Mouse (Mus musculus) adrenal gland, adult 8-10 months (tissue): Measurements from ENCODE around the gene Orai1. TPM values are rescaled to one million over a fixed set of nuclear protein-coding genes. Genes with fewer than 3 reads are reported as not detected.

Experiments
- DNase-seq: peaks from one replicate; pipeline ENCODE4 v3.0.0; 2022
- total RNA-seq, 4 experiments: library from RNA; stranded (reverse); gene quantifications; 2 replicates each; pipeline ENCODE4 v1.2.4; 2022

The Orai1 gene
- total RNA-seq, 4 experiments from 2014 or later = 11.5 to 13.5 (median 12.0) TPM

DNA sequence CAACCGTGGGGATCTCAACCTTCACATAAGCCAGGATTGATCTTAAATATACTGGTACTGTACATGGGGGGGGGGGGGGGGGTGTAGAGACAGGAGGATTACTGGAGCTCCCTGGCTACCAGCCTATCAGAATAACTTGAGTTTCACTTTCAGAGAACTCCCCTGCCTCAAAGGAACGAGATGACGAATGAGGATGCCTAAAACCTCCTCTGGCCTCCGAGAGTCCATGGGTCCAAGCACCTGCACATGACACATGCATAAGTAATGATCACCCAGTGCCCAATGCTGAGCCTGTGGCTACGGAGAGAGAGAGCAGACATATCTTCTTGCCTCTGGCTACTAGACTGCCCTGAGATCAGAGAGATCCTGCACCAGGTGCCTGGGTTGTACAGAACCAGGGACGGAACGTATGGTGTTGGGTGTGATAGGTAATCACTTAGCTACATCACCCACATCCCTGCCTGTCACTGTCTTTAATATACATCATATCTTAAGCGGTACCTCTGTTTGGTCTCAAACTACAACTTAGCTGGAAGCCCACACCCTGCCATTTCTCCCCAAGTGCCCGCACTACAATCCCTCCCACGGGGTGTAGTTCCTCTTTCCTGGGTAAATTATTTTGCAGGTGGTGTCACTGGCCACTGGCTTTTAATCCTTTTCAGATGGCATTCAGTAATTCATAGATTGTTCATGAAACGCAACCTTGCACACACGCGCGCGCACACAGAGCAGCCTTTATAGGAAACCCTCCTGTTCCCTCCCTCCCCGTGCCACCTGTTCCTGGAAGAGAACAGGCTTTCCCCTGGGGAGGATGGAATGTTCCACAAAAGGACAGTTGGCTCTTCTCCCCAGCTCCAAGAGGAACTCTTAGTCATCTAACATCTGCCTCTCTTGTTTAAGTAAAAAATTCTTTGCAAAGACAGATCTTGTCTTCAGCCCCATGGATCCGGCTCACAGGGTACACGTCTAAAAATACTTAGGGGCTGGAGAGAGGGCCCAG is 17.4 kb upstream of the Orai1 start:
- DNase-seq = no peak

DNA sequence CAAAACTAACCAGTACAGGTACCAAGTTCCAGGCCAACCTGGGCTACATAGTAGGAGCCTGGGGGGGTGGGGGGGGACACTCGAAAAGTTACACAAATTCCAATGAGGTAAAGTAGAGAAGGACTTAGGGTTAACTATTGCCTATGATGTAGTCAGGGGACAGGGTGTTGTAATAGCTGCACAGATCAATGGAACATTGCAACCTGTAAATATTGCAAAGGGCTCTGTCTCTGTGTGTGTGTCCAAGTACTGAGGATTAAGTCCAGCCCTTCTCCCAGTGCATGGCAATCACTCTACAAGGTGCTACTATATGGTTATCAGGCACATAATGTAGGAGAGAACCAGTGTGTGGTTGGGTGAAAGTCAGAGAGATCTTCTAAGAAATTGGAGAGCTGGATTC is 14.0 kb upstream of the Orai1 start:
- no peak for DNase-seq

DNA sequence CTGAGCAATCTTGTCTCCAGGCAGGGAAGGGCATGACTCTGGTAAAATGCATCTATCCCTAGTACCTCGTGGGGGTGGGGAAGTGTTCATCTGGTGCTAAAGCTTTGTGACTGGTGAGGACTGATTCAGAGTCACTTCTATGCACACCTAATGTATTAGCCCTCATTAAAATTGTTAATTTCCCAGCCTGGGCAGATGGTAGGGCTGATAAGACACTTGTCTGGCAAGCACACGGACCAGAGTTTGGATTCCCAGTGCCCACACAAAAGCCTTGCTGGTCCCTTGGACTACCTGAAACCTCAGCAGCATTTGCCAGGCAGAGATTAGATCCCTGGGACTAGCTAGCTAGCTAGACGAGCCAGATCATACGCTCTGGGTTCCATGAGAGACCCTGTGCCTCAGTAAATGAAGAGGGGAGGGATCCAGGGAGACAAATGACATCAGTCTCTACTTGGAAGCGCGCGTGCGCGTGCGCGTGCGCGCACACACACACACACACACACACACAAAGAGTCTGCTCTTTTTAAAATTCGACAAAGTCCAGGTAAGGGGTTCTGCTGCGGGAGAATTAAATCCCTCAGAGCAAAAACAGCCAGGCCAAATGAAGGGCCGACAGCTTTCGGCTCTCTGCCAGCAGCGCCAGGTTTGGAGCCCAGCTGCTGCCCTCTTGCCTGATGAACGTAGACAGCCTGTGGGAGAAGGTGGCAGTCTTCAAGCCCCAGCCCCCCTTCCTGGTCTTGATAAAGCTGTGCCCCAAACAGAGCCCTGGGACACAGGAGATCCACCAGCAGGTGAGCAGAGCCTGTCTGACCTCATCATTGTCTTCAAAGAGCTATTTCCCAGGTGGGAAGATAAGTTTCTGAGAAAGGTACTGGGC is 8.9 kb upstream of the Orai1 start:
- no peak for DNase-seq

DNA sequence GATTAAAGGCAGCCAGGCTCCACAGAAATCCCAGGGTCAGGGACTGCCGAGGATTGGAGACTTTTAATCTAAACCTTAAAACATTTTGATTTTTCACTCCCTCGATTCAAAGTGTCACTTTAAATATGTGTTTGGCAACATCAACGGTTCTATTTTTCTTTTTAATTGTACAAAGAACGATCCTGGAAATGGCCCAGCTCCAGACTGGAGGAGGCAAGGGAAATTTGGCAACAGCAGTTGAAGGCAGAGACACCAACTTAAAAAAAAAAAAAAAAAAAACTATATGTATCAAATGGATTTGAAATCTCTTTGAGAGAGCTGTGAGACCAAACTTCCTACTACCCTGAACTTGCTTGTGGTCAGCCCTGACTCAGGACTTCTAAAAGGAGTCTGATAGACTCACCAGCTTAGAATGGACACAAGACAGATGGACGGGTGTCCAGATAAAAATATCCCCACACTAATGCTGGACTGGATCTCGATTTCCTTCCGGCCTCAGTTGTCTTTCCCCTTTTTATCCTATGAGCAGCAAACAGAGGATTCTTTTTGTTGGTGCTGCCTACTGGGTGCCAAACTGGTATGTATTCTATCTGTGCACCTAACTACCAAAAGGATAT is 5.9 kb upstream of the Orai1 start:
- DNase-seq = no peak

DNA sequence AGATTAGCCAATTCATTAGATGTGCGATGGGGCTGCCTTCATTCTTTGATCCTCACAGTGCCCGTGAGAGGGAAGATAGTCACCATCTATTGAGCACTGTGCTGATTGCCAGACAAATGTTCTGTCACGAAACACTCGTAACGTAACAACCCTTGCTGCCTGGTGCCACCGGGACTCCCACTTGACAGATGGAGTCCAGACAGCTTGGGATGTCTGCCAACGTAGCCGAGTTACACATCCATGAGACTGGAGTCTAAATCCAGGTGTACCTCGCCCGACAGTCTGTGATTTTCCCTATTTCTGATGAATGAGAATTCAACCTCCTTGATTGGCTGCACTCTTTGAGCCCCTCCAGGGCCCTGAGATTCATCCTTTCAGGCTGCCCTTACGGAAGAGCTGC is 5.0 kb upstream of the Orai1 start:
- no peak for DNase-seq

DNA sequence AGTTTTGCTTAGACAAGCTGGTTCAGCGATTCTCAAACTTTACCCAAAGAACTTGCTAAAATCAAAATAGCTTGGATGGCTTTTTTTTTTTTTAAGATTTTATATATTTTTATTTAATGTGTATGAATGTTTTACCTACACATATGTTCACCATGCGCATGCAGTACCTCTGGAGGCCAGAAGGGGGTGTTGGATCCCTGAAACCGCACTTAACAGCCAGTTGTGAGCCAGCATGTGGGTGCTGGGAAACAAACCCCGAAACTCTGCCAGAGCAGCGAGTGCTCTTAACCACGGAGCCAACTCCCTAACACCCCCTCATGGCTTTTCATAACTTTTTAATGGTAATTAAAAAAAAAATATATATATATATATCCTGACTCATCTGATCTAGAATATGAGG is 4.1 kb upstream of the Orai1 start:
- no peak for DNase-seq

DNA sequence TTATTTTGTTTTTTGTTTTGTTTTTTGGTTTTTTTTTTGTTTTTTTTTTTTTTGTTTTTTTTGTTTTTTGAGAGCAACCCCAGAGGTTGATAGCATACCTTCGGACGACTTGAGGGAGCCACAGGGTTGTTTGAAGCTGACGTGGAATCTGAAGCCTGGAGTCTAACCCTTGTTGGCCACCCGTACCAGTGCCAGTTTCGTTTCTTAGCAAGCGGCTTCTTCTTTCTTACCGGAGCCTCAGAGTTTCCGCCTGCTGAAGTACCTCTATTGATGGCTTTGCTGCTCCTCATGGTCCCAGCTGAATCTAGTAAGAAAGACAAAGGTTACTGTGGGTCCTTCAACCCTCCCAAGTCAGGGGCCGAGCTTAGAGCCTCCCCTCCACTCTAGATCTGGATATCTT is 3.2 kb upstream of the Orai1 start:
- no peak for DNase-seq

DNA sequence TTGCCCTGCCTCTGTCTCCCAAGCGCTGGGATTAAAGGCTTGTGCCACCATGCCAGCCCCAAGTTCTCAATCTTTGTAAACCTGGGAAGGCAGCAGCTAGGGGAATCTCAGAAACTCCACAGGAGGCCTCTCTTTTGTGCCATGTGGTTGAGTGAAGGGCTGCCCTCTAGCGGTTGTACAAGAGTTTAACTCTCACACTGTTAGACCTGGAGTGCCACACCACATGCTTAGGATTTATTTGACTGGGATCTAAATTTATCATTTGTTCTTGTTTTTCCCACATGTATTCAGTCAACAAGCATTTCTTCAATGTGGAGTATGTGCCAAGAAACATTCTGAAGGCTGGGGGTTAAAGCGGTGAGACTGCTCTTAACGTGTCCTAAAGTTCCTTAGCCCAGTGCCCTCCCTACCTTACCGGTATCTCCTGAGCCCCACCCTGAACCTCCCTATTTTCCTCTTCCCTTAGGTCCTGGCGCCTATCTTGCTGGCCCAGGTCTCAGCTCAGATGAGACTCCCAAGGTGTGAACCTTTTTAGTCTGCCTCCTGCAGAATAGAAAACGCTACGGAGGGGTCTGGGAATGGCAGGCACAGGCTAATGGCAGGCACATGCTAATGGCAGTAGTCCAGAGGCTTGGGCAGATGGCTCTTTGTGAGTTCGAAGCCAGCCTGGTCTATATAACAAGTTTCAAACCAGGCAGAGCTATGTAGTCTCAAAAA is 1.1 kb upstream of the Orai1 start:
- DNase-seq = peak; percentile 50

DNA sequence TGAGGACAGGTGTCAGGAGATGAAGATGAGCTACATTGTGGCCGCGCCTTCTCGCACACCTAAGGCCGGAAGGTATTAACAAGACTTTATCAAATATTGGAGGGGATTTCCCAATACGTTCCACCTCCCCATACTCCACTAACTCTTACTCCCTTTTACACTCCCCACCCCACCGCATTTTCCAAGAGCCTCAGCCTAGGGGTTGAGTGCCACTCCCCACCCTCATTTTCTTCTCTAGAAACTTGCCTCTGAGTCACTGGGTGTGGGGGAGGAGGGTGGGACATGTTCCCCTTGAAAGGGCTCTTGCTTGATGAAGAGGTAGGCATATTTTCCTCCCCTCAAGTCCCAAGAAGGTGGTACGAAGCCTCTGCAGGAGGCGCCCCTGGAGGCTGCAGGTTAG is 1.0 kb downstream of the Orai1 start:
- DNase-seq = no peak

DNA sequence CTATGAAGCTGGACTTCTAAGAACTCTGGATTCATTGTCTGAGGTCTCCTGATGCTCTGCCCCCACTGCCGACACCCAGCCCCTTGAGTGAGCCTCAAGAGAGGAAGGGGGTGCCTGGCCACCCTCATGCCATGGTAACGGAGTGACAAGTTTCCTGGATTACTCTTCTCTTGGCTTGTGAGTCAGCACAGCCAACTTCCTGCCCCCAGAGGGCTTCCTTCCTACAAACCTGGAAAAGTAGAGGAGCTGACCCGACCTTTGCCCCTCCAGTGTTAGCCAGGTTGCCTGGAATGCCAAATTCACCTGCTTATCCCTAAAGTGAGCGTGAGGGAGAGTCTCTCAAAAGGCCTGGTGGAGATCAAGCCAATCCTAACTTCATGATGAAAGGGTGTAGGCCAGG is 2.6 kb downstream of the Orai1 start:
- no peak for DNase-seq

DNA sequence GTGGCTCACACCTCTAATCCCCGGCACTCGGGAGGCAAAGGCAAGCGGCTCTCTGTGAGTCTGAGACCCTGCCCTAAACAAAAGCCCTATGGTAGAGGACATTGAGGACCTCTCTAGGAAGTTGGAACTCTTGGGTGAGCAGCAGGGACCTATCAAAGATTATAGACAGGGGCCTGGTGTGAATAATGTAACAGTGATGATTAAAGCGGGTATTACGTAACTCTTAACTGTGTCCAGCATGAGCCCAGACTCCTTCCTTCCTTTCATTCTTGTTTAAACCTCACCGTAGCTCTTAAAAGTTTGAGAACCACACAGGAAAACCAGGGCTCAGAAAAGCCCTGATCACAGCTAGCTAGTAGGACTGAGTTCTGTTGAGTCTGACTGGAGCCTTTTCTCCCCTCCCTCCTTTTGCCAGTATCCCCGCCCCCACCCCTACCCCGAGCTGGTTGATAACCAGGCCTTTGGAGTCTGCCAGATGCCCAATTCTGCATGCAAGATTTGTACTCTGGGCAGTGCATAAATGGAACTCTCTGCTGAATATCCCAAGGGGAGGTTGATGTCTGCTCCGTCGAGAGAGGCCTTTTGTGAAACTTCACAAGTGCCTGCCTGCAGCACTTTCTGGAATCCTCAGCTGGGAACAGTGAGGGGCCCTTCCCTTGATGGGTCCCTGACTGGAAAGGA is 4.6 kb downstream of the Orai1 start:
- no peak for DNase-seq

DNA sequence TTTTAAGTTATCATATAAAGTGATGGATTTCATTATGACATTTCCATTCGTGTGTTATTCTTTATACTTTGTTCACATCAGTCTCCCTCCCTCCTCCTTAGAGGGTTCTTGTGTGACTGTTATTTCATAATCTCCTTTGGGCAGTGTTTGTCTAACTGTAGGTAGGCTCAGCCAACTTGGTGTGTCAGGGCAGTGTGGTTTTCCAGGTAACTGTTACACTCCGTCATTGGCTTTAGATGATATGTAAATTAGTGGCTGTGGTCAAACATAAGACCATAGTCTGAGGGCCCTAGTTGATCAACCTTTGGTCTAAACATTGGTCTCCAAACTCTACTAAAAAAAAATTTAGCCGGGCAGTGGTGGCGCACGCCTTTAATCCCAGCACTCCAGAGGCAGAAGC is 5.6 kb downstream of the Orai1 start:
- no peak for DNase-seq

DNA sequence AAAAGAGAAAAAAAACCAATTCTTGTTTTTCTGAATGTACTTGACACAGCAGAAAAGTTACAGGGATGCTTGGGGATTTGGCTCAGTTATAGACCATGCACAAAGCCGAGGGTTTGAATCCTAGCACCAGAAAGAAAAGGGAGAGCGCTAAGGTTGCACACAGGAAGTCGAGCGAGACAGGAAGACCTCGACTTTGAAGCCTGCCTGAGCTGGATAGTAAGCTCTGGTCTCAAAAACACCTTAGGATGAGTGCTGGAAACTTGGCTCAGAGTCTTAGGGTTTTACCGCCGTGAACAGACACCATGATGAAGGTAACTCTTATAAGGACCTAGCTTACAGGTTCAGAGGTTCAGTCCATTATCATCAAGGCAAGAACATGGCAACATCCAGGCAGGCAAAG is 6.6 kb downstream of the Orai1 start:
- no peak for DNase-seq

DNA sequence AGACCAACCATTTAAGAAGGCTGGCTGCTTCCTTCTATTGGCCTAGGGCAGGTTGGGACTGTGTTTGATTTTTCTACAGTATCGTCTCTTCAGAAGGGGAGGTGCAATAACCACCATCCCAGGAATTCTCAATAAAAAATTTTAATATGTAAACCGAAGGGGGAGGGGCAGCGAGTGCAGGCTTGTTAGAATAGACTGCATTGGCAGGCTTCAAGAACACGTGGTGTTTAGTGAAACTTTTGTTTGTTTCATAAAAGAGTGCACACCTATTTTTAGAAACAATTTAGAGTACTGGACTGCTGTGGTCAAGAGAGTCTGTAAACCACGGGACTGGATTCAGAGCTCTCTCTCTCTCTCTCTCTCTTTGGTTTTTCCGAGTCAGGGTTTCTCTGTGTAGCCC is 8.2 kb downstream of the Orai1 start:
- DNase-seq = no peak

DNA sequence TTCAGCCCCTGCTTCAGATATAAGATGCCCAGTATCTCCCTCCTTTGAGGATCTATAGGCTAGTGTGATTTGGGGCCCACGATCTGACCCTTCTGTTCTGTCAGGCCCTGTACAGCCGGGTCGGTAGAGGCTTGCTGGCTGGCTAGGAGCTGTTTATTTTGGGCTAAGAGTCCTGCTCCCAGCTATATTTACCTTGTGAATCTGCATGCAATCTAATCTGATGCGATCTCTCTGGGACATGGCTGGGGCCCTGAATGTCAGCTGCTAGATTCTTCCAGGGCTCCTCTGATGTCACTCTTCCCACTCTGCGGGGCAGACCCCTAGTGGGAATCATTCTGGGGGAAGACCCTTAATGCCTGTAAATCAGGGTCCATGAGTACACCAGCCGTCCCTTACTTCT is 9.4 kb downstream of the Orai1 start:
- DNase-seq = no peak

DNA sequence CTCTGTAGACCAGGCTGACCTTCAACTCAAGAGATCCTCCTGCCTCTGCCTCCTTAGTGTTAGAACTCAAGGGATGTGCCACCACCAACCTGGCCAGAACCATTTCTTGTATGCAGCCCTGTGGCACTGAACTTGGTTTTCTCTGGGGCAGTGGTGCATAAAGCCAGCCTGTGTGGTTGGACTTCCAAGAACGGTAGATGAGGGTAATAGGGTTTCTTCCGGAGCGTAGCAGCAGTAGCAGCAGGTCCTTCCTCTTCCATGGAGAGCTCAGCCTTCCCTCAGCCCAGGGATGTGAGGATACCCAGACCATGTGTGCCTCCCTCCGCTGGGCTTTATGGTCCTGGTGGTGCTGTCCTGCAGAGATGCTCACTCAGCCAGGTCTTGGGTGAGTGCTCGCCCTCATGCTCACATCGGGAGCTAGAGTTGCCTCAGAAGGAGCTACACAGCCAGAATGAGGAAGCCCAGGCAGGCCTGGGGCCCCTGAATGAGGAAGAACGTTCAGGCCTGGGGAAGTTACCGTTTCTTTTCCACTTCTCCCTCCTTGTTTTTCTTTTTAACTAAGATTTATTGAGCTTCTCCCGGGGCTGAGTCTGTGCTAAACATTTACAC is 10.2 kb downstream of the Orai1 start:
- no peak for DNase-seq

DNA sequence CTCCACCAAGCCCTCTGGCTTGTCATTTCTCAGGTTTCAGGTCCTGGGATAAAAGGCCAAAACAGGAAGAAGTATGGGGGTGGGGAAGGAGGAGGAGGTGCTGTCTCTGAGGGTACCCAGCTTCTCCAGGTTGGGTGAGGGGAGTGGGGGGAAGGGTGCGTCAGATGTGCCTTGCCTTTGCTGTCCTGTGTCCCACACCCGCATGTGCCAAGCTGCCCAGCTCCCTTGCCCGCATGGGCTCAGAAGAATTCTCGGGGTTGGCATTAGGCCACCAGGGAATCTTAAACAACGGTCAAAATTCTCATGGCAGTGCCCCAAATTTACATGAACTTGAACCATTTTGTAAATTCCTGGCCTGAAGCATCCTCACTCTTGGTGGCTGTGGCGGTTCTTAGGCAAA is 11.5 kb downstream of the Orai1 start:
- no peak for DNase-seq

DNA sequence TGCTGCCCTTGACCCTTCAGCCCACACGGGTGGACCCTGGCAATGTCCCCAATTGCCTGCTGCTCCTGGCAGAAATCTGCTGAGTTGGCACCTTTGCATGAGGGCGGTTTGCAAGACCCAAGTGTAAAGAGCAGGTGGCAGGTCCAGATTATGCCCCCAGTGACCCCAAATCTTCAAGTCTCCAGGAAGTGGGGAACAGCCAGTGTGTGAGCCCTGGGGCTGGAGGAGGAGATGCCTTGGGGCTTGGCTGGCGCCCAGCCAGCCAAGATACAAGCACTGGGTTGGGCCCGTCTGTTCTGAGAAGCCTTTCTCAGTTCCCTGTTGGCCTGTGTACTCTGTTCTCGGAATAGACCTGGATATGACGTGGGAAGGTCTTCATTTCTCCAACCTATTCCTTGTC is 12.6 kb downstream of the Orai1 start:
- DNase-seq = no peak

DNA sequence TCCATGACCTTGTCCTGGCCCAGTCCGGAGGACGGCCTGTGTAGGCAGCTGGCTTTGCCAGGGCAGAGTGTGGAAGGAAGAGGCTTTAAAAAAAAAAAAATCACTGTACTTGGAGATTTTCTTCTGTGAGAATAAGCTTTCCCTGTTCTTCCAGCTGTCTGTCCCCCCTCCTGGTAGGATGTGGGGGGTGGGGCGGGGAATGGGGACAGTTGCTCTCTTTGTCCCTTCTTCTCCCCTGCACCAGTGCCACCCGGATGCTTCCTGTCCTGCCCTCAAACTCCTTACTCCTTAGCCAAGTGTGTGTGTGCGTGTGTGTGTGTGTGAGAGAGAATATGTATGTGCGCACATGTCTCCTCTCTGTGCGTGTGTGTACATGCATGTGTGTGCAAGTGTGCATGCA is 14.9 kb downstream of the Orai1 start:
- DNase-seq = no peak

DNA sequence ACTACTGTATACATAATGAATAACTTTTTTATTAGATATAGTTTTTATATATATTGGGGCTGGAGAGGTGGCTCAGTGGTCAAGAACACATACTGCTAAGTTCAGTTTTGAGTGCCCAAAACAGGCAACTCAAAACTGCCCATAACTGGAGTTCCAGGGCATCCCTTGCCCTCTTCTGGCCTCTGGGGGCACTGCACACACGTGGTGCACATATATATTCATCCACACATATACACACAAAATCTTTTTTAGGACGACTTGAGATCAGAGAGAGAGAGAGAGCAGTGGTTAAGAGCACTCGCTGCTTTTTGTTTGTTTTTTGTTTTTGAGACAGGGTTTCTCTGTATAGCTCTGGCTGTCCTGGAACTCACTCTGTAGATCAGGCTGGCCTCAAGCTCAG is 16.4 kb downstream of the Orai1 start:
- DNase-seq = no peak

DNA sequence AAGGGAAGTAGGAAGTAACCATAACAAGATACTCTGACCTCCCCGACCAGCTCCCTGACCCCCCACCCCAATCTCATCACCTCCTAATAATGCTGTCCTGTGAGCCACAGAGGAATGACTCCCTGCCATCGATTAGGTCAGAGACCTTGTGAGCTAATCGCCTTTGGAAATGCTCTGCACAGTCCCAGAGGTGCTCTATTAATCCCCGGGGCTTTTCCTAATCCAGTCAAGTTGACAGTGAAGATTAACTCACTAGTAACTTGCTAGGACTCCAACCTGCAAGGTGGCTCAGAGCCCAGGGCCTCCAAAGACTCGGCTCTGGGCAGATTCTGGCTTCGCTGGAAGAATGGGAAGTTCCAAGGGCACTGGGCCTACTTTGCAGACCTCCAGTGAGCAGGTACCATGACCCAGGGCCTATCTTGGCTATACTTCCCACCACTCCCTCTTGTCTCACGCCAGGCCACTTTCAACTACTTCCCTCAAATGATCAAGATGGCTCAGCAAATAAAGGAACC is 18.8 kb downstream of the Orai1 start:
- no peak for DNase-seq
